Mouse (Mus musculus) heart, adult 2 months (tissue): ENCODE data around the gene Flywch2.

ENCODE experiments used
- CTCF ChIP-seq: fragments of 200-600 bp; IDR thresholded peaks from 2 replicates; pipeline ENCODE4 v1.8.1; 2022; ENCODE audit warnings: antibody characterized with exemption, mild to moderate bottlenecking, moderate library complexity
- POLR2A ChIP-seq: fragments of 200-500 bp; IDR thresholded peaks from 2 replicates; pipeline ENCODE4 v1.6.1; 2011; ENCODE audit warnings: mild to moderate bottlenecking, low read depth, low read length, control low read depth; ENCODE audit not compliant: insufficient read depth

DNA sequence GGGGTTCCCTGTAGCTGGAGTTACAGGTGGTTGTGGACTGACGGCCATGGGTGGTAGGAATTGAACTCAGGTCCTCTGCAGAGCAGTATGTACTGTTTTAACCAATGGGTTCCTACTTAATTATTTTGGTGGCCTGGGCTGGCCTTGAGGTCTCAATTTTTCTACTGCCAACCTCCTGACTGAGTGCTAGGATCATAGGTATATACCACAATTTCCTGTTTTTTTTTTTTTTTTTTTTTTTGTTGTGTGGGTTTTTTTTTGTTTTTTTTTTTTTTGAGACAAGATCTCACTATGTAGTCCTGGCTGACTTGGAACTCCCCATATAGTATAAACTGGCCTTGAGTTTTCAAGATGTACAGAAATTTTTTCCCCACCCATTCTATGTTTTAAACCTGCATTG, 45.3 kb upstream of the Flywch2 start:
- TF ChIP-seq CTCF: no peak
- no peak for TF ChIP-seq POLR2A
